Mouse (Mus musculus): ENCODE measurements around the gene Papola.
A peak's percentile ranks its signal among the peaks of the same experiment; 100 is the strongest.

The Papola gene

GRCm38 (mm10) chr12:105857902-105858640 lies 73.6 kb downstream of the Papola start:
- DNase-seq (ENCODE audit: low read depth in 2 of 2, low spot score in 2 of 2), result no peak

- no peak for DNase-seq (ENCODE audit: low read depth in 2 of 2, low spot score in 2 of 2)
Measured at GRCm38 (mm10) chr12:105862072-105862471, 77.6 kb downstream of the Papola start.

- no peak for DNase-seq (ENCODE audit: low read depth in 2 of 2, low spot score in 2 of 2)
Measured at GRCm38 (mm10) chr12:105862607-105863006, 78.1 kb downstream of the Papola start.

GRCm38 (mm10) chr12:105863436-105863835 lies 78.9 kb downstream of the Papola start:
- no peak for DNase-seq (ENCODE audit: low read depth in 2 of 2, low spot score in 2 of 2)

- DNase-seq (ENCODE audit: low read depth in 2 of 2, low spot score in 2 of 2), result no peak
Measured at GRCm38 (mm10) chr12:105867646-105868045, 83.2 kb downstream of the Papola start.

GRCm38 (mm10) chr12:105869242-105869641 lies 84.7 kb downstream of the Papola start:
- no peak for DNase-seq (ENCODE audit: low read depth in 2 of 2, low spot score in 2 of 2)

- DNase-seq (ENCODE audit: low read depth in 2 of 2, low spot score in 2 of 2), result no peak
Measured at GRCm38 (mm10) chr12:105869696-105870095, 85.2 kb downstream of the Papola start.

GRCm38 (mm10) chr12:105873283-105873682 lies 88.8 kb downstream of the Papola start:
- DNase-seq (ENCODE audit: low read depth in 2 of 2, low spot score in 2 of 2), result peak; percentile 27 to 42

- no peak for DNase-seq (ENCODE audit: low read depth in 2 of 2, low spot score in 2 of 2)
Measured at GRCm38 (mm10) chr12:105875112-105875511, 90.6 kb downstream of the Papola start.

- no peak for DNase-seq (ENCODE audit: low read depth in 2 of 2, low spot score in 2 of 2)
Measured at GRCm38 (mm10) chr12:105876521-105876920, 92.0 kb downstream of the Papola start.

- DNase-seq (ENCODE audit: low read depth in 2 of 2, low spot score in 2 of 2), result no peak
Measured at GRCm38 (mm10) chr12:105876931-105877330, 92.4 kb downstream of the Papola start.

GRCm38 (mm10) chr12:105878746-105879145 lies 94.3 kb downstream of the Papola start:
- no peak for DNase-seq (ENCODE audit: low read depth in 2 of 2, low spot score in 2 of 2)

GRCm38 (mm10) chr12:105883799-105884514 lies 99.5 kb downstream of the Papola start:
- no peak for DNase-seq (ENCODE audit: low read depth in 2 of 2, low spot score in 2 of 2)

- no peak for DNase-seq (ENCODE audit: low read depth in 2 of 2, low spot score in 2 of 2)
Measured at GRCm38 (mm10) chr12:105884515-105885323, 100.2 kb downstream of the Papola start.
